Mouse (Mus musculus) urinary bladder, postnatal 14 days (tissue): ENCODE results near the gene Tjp2.

Source experiments
- DNase-seq: peaks from one replicate; pipeline ENCODE4 v3.0.0; 2021; ENCODE audit warnings: low spot score

Tjp2 gene

GRCm38 (mm10) chr19:24058851-24059250 lies 166.0 kb downstream of the Tjp2 start:
- no peak for DNase-seq

- DNase-seq = no peak
Measured at GRCm38 (mm10) chr19:24058021-24058420, 166.8 kb downstream of the Tjp2 start.

- DNase-seq = no peak
Measured at GRCm38 (mm10) chr19:24056880-24057279, 167.9 kb downstream of the Tjp2 start.

- no peak for DNase-seq
Measured at GRCm38 (mm10) chr19:24054904-24055303, 169.9 kb downstream of the Tjp2 start.

- DNase-seq = peak; percentile 12
Measured at GRCm38 (mm10) chr19:24054265-24054664, 170.6 kb downstream of the Tjp2 start.

GRCm38 (mm10) chr19:24050514-24050913 lies 174.3 kb downstream of the Tjp2 start:
- DNase-seq = no peak

GRCm38 (mm10) chr19:24049329-24049728 lies 175.5 kb downstream of the Tjp2 start:
- DNase-seq = no peak

GRCm38 (mm10) chr19:24046395-24046993 lies 178.3 kb downstream of the Tjp2 start:
- no peak for DNase-seq
